Mouse (Mus musculus): ENCODE data around the gene Klhdc2.

DNA sequence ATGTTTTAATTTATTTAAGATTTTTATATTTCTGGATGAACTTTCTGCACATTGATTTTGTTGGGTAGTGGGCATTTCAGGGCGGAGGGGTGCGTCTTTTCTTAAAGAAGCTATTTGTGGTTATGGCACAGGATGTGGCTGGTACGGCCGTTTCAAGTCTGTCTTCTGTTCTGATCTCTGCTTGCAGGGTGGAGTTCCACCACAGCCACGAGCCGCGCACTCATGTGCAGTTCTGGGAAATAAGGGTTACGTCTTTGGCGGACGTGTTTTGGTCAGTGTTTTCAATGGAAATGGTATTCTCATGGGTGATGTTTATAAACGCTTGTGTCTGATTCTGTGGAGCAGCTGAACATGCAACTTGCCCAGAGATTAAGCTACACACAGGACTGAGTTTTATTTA is 38.6 kb upstream of the Klhdc2 start:
- TF ChIP-seq ZNF384 (IDR thresholded peaks at IDR 0.05; ENCODE audit: low read depth, low read length) (no peak), MAFK (IDR thresholded peaks at IDR 0.05; ENCODE audit: insufficient read depth, low read depth, low read length) (no peak)

All from ES-E14 (cell line).